Mouse (Mus musculus): ENCODE measurements at regions not wholly inside any gene's neighbourhood (a gene's known extent, or its start where the extent isn't known, plus 50 kb on each side); places are given as distances from the start of the nearest gene placed in this dataset.

- H3K4me1 ChIP-seq: no peaks in the 10 kb centered on the region
- H3K27ac ChIP-seq: no peak overlapping the region
- H3K4me3 ChIP-seq: no peak overlapping the region
- 82% methylated on average over 3 of the region's 3 CpGs for WGBS
- H3K27me3 ChIP-seq (ENCODE audit: low read depth, poor library complexity, severe bottlenecking): no peaks in the 10 kb centered on the region
- H3K9me3 ChIP-seq (replicated peaks): no peaks in the 10 kb centered on the region
- DNase-seq (ENCODE audit: low spot score): no peak
- no peaks in the 10 kb centered on the region for H3K36me3 ChIP-seq
Observed at GRCm38 (mm10) chr4:125324495-125324894, 166.0 kb upstream of the Grik3 start.

GRCm38 (mm10) chr4:125319343-125319742, 171.2 kb upstream of the Grik3 start:
- 66% methylated on average over 5 of the region's 5 CpGs for WGBS
- no peak overlapping the region for H3K27ac ChIP-seq
- H3K9me3 ChIP-seq (replicated peaks): no peaks in the 10 kb centered on the region
- no peaks in the 10 kb centered on the region for H3K4me1 ChIP-seq
- H3K27me3 ChIP-seq (ENCODE audit: low read depth, poor library complexity, severe bottlenecking): peaks cover 51% of the 10 kb centered on the region
- H3K36me3 ChIP-seq: no peaks in the 10 kb centered on the region
- no peak overlapping the region for H3K4me3 ChIP-seq
- no peak for DNase-seq (ENCODE audit: low spot score)

GRCm38 (mm10) chr4:125318293-125318692, 172.2 kb upstream of the Grik3 start:
- DNase-seq (ENCODE audit: low spot score): no peak
- H3K4me3 ChIP-seq: no peak overlapping the region
- no peaks in the 10 kb centered on the region for H3K36me3 ChIP-seq
- no peaks in the 10 kb centered on the region for H3K4me1 ChIP-seq
- peaks cover 62% of the 10 kb centered on the region for H3K27me3 ChIP-seq (ENCODE audit: low read depth, poor library complexity, severe bottlenecking)
- no peak overlapping the region for H3K27ac ChIP-seq
- 54% methylated on average over 8 of the region's 8 CpGs for WGBS
- H3K9me3 ChIP-seq (replicated peaks): no peaks in the 10 kb centered on the region

- Histone ChIP-seq H3K4me1 (no peaks in the 10 kb centered on the region), H3K27ac (no peak overlapping the region), H3K27me3 (ENCODE audit: low read depth, poor library complexity, severe bottlenecking) (peaks cover 76% of the 10 kb centered on the region), H3K4me3 (no peak overlapping the region), H3K9me3 (replicated peaks) (no peaks in the 10 kb centered on the region), H3K36me3 (no peaks in the 10 kb centered on the region)
- 79% methylated on average over 3 of the region's 3 CpGs for WGBS
- no peak for DNase-seq (ENCODE audit: low spot score)
Observed at GRCm38 (mm10) chr4:125316876-125317275, 173.6 kb upstream of the Grik3 start.

- Histone ChIP-seq H3K4me3 (no peak overlapping the region), H3K27ac (no peak overlapping the region), H3K4me1 (no peaks in the 10 kb centered on the region), H3K36me3 (no peaks in the 10 kb centered on the region), H3K27me3 (ENCODE audit: low read depth, poor library complexity, severe bottlenecking) (peaks cover 86% of the 10 kb centered on the region), H3K9me3 (replicated peaks) (no peaks in the 10 kb centered on the region)
- 15% methylated on average over 6 of the region's 6 CpGs for WGBS
- no peak for DNase-seq (ENCODE audit: low spot score)
Observed at GRCm38 (mm10) chr4:125315818-125316217, 174.7 kb upstream of the Grik3 start.

GRCm38 (mm10) chr4:125313892-125314291, 176.6 kb upstream of the Grik3 start:
- peaks cover 100% of the 10 kb centered on the region for H3K27me3 ChIP-seq (ENCODE audit: low read depth, poor library complexity, severe bottlenecking)
- peaks cover 1% of the 10 kb centered on the region for H3K4me1 ChIP-seq
- no peak for DNase-seq (ENCODE audit: low spot score)
- no peak overlapping the region for H3K27ac ChIP-seq
- WGBS: 79% methylated on average over 3 of the region's 3 CpGs
- no peaks in the 10 kb centered on the region for H3K36me3 ChIP-seq
- H3K9me3 ChIP-seq (replicated peaks): no peaks in the 10 kb centered on the region
- H3K4me3 ChIP-seq: no peak overlapping the region

GRCm38 (mm10) chr4:125313252-125313651, 177.2 kb upstream of the Grik3 start:
- no peaks in the 10 kb centered on the region for H3K9me3 ChIP-seq (replicated peaks)
- H3K27me3 ChIP-seq (ENCODE audit: low read depth, poor library complexity, severe bottlenecking): peaks cover 94% of the 10 kb centered on the region
- no peak for DNase-seq (ENCODE audit: low spot score)
- 5% methylated on average over 11 of the region's 11 CpGs for WGBS
- H3K4me1 ChIP-seq: peaks cover 8% of the 10 kb centered on the region
- H3K36me3 ChIP-seq: no peaks in the 10 kb centered on the region
- H3K27ac ChIP-seq: no peak overlapping the region
- H3K4me3 ChIP-seq: no peak overlapping the region

GRCm38 (mm10) chr4:125308171-125308570, 180.5 kb upstream of the Zc3h12a start:
- Histone ChIP-seq H3K4me1 (peaks cover 16% of the 10 kb centered on the region), H3K4me3 (no peak overlapping the region), H3K27me3 (ENCODE audit: low read depth, poor library complexity, severe bottlenecking) (peaks cover 86% of the 10 kb centered on the region), H3K9me3 (replicated peaks) (no peaks in the 10 kb centered on the region), H3K27ac (no peak overlapping the region), H3K36me3 (no peaks in the 10 kb centered on the region)
- WGBS: 35% methylated on average over 8 of the region's 8 CpGs
- peak; percentile 35 for DNase-seq (ENCODE audit: low spot score)

GRCm38 (mm10) chr4:125305766-125306165, 178.1 kb upstream of the Zc3h12a start:
- Histone ChIP-seq H3K27ac (no peak overlapping the region), H3K9me3 (replicated peaks) (no peaks in the 10 kb centered on the region), H3K27me3 (ENCODE audit: low read depth, poor library complexity, severe bottlenecking) (peaks cover 85% of the 10 kb centered on the region), H3K36me3 (no peaks in the 10 kb centered on the region), H3K4me3 (no peak overlapping the region), H3K4me1 (peaks cover 16% of the 10 kb centered on the region)
- no peak for DNase-seq (ENCODE audit: low spot score)
- WGBS: 83% methylated on average over 6 of the region's 6 CpGs

- Histone ChIP-seq H3K27ac (no peak overlapping the region), H3K36me3 (no peaks in the 10 kb centered on the region), H3K9me3 (replicated peaks) (no peaks in the 10 kb centered on the region), H3K4me1 (peaks cover 2% of the 10 kb centered on the region), H3K27me3 (ENCODE audit: low read depth, poor library complexity, severe bottlenecking) (peaks cover 85% of the 10 kb centered on the region), H3K4me3 (no peak overlapping the region)
- no peak for DNase-seq (ENCODE audit: low spot score)
- WGBS: 70% methylated on average over 7 of the region's 7 CpGs
Observed at GRCm38 (mm10) chr4:125302660-125303059, 175.0 kb upstream of the Zc3h12a start.

GRCm38 (mm10) chr4:125300503-125301457, 173.1 kb upstream of the Zc3h12a start:
- H3K4me1 ChIP-seq: no peaks in the 10 kb centered on the region
- WGBS: 26% methylated on average over 33 of the region's 33 CpGs
- peak; percentile 94 for DNase-seq (ENCODE audit: low spot score)
- H3K27me3 ChIP-seq (ENCODE audit: low read depth, poor library complexity, severe bottlenecking): peaks cover 68% of the 10 kb centered on the region
- H3K4me3 ChIP-seq: no peak overlapping the region
- H3K9me3 ChIP-seq (replicated peaks): no peaks in the 10 kb centered on the region
- H3K27ac ChIP-seq: no peak overlapping the region
- no peaks in the 10 kb centered on the region for H3K36me3 ChIP-seq

GRCm38 (mm10) chr4:125290761-125291160, 163.1 kb upstream of the Zc3h12a start:
- Histone ChIP-seq H3K27ac (no peak overlapping the region), H3K4me1 (no peaks in the 10 kb centered on the region), H3K4me3 (no peak overlapping the region), H3K27me3 (ENCODE audit: low read depth, poor library complexity, severe bottlenecking) (0 out of 2 replicates have a peak, but pooled peaks cover 3% of the 10 kb centered on the region), H3K36me3 (no peaks in the 10 kb centered on the region), H3K9me3 (replicated peaks) (no peaks in the 10 kb centered on the region)
- no peak for DNase-seq (ENCODE audit: low spot score)
- WGBS: 85% methylated on average over 6 of the region's 6 CpGs

GRCm38 (mm10) chr4:125289709-125290108, 162.1 kb upstream of the Zc3h12a start:
- 0 out of 2 replicates have a peak, but pooled peaks cover 3% of the 10 kb centered on the region for H3K27me3 ChIP-seq (ENCODE audit: low read depth, poor library complexity, severe bottlenecking)
- no peak for DNase-seq (ENCODE audit: low spot score)
- no peaks in the 10 kb centered on the region for H3K9me3 ChIP-seq (replicated peaks)
- H3K36me3 ChIP-seq: no peaks in the 10 kb centered on the region
- H3K4me3 ChIP-seq: no peak overlapping the region
- H3K27ac ChIP-seq: no peak overlapping the region
- WGBS: 7% methylated on average over 1 of the region's 1 CpGs
- no peaks in the 10 kb centered on the region for H3K4me1 ChIP-seq
